Mouse (Mus musculus) thymus, adult 2 months (tissue): Measurements from ENCODE around the gene Fbxo31. TPM values are rescaled to one million over a fixed set of nuclear protein-coding genes. Genes with fewer than 3 reads are reported as not detected.

Experiments
- DNase-seq: peaks from one replicate; pipeline ENCODE4 v3.0.0; 2021
- H3K27ac ChIP-seq: fragments of 200-500 bp; 2 replicates; pipeline ENCODE4 v1.5.1; 2012; ENCODE audit warnings: low read length, control low read depth; ENCODE audit not compliant: control insufficient read depth, insufficient read depth
- H3K27me3 ChIP-seq: fragments of 200-500 bp; 2 replicates; pipeline ENCODE4 v1.6.1; 2012; ENCODE audit warnings: mild to moderate bottlenecking, low read length, moderate library complexity, mixed read lengths; ENCODE audit not compliant: control insufficient read depth, insufficient read depth
- H3K36me3 ChIP-seq: fragments of 200-500 bp; 2 replicates; pipeline ENCODE4 v1.6.1; 2012; ENCODE audit warnings: mild to moderate bottlenecking, low read length, moderate library complexity; ENCODE audit not compliant: control insufficient read depth, insufficient read depth
- H3K4me1 ChIP-seq: fragments of 200-500 bp; replicated peaks from 2 replicates; pipeline ENCODE4 v1.6.1; 2012; ENCODE audit warnings: low read length; ENCODE audit not compliant: control insufficient read depth, insufficient read depth
- H3K4me3 ChIP-seq: fragments of 200-500 bp; 2 replicates; pipeline ENCODE4 v1.5.1; 2012; ENCODE audit warnings: mild to moderate bottlenecking, low read length, control low read depth, moderate library complexity; ENCODE audit not compliant: control insufficient read depth, insufficient read depth
- CTCF ChIP-seq: fragments of 200-500 bp; IDR thresholded peaks from 2 replicates; pipeline ENCODE4 v1.5.1; 2012; ENCODE audit warnings: mild to moderate bottlenecking, control low read depth, low read length, moderate library complexity, borderline replicate concordance; ENCODE audit not compliant: control insufficient read depth, poor library complexity, insufficient read depth; ENCODE audit errors: extremely low read depth
- POLR2A ChIP-seq: fragments of 200-500 bp; IDR thresholded peaks from 2 replicates; pipeline ENCODE4 v1.6.1; 2012; ENCODE audit warnings: mild to moderate bottlenecking, low read length, control low read depth, moderate library complexity; ENCODE audit not compliant: control insufficient read depth, poor library complexity, insufficient read depth; ENCODE audit errors: extremely low read depth
- WGBS: fragments of 180-500 bp; shearing (Covaris S2); methylation state at CpG from one replicate; pipeline ENCODE4 v1.1.7; 2018; 5-methylcytosine and 5-hydroxymethylcytosine counted together
- polyA plus RNA-seq: library from polyadenylated mRNA; depleted of rRNA; stranded (reverse); fragments of >200 nt; gene quantifications from 2 replicates; pipeline ENCODE4 v1.2.3, GENCODE M21; 2012

The Fbxo31 gene
- polyA plus RNA-seq, 1 experiment = 39.8 TPM

GRCm38 (mm10) chr8:121590203-121591177, 11.9 kb upstream of the Fbxo31 start, which contains the start of gene Map1lc3b:
Gene Map1lc3b, plus strand, starts transcription at chr8:121590361.
- H3K27me3 ChIP-seq = no peaks in the 10 kb centered on the region
- WGBS = under 1% methylated on average over 94 of the region's 94 CpGs
- TF ChIP-seq POLR2A (peak; percentile 92), CTCF (peak; percentile 41; the same call in 1 of the 2 replicates)

GRCm38 (mm10) chr8:121589205-121589726, 10.7 kb upstream of the Fbxo31 start:
- Histone ChIP-seq H3K27me3 (no peaks in the 10 kb centered on the region), H3K4me3 (no peak overlapping the region), H3K4me1 (peaks cover 17% of the 10 kb centered on the region), H3K36me3 (peaks cover under 1% of the 10 kb centered on the region; the same call in 1 of the 2 replicates), H3K27ac (no peak overlapping the region)
- TF ChIP-seq CTCF = no peak
- no peak for TF ChIP-seq POLR2A
- DNase-seq = no peak
- WGBS = 85% methylated on average over 2 of the region's 2 CpGs

More at GRCm38 (mm10) chr8:121590203-121591177, 11.9 kb upstream of the Fbxo31 start, which contains the start of gene Map1lc3b:
- H3K4me3 ChIP-seq = peak within 1 kb of the TSS; percentile 68
- H3K4me1 ChIP-seq = peaks cover 13% of the 10 kb centered on the region
- DNase-seq = peak; percentile 97
- peak within 1 kb of the TSS; percentile 45; the same call in 1 of the 2 replicates for H3K27ac ChIP-seq
- H3K36me3 ChIP-seq = peaks cover 3% of the 10 kb centered on the region; the same call in 1 of the 2 replicates

- H3K27ac ChIP-seq = no peak overlapping the region
- WGBS = 95% methylated on average over 4 of the region's 4 CpGs
- TF ChIP-seq CTCF (no peak), POLR2A (no peak)
- H3K27me3 ChIP-seq = no peaks in the 10 kb centered on the region
- H3K36me3 ChIP-seq = no peaks in the 10 kb centered on the region
- no peak for DNase-seq
- H3K4me1 ChIP-seq = peaks cover 17% of the 10 kb centered on the region
- no peak overlapping the region for H3K4me3 ChIP-seq
These were observed 10.1 kb upstream of the Fbxo31 start for GRCm38 (mm10) chr8:121588750-121589149.

DNA sequence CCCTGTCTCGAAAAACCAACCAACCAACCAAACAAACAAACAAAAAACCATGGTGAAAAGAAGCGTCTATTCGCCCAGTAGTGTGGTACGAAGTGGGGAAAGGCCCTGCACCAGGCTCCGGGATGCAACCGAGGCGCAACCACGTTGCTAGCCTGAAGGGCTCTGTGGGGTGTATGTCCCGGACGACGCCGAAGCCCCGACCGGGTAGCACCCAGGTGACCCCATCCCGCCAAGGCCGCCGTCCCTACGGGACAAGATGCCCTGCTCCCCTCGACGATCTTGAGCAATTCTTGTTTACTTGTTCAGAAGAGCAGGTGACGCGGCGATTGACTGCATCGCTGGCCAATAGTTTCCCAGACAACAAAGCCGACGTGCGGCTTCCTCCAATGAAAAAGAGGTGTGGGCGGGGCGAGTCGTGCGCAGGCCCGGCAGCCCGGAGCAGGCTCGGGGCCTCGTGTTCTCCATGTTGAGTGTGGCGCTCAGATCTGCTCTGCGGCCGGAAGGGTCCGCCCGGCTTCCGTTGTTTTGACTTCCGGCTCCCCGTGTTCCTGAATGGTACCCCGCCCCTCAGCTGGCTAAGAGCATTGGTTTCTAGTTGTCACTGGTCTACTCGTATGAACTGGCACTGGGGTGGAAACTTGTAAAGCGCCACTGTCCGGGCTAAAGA, 6.7 kb upstream of the Fbxo31 start:
- Histone ChIP-seq H3K4me3 (peak overlapping the region; percentile 75), H3K36me3 (no peaks in the 10 kb centered on the region), H3K4me1 (peaks cover 7% of the 10 kb centered on the region; the same call in 1 of the 2 replicates), H3K27ac (peak overlapping the region; percentile 57; the same call in 1 of the 2 replicates), H3K27me3 (no peaks in the 10 kb centered on the region)
- WGBS = 1% methylated on average over 47 of the region's 47 CpGs
- TF ChIP-seq POLR2A (peak; percentile 98), CTCF (peak; percentile 45; the same call in 1 of the 2 replicates)
- peak; percentile 99 for DNase-seq

GRCm38 (mm10) chr8:121584730-121585129, 6.1 kb upstream of the Fbxo31 start:
- Histone ChIP-seq H3K27ac (no peak overlapping the region), H3K27me3 (no peaks in the 10 kb centered on the region), H3K4me3 (peak overlapping the region; percentile 75), H3K36me3 (no peaks in the 10 kb centered on the region), H3K4me1 (peaks cover 7% of the 10 kb centered on the region; the same call in 1 of the 2 replicates)
- no peak for DNase-seq
- WGBS = 37% methylated on average over 13 of the region's 13 CpGs
- TF ChIP-seq POLR2A (no peak), CTCF (no peak)

- no peak overlapping the region for H3K4me3 ChIP-seq
- no peaks in the 10 kb centered on the region for H3K36me3 ChIP-seq
- 83% methylated on average over 8 of the region's 8 CpGs for whole genome bisulfite sequencing
- H3K27ac ChIP-seq = no peak overlapping the region
- H3K27me3 ChIP-seq = no peaks in the 10 kb centered on the region
- TF ChIP-seq POLR2A (no peak), CTCF (no peak)
- peaks cover 11% of the 10 kb centered on the region; the same call in 1 of the 2 replicates for H3K4me1 ChIP-seq
- DNase-seq = no peak
These were observed 5.0 kb upstream of the Fbxo31 start for GRCm38 (mm10) chr8:121583653-121584052.
